Mouse (Mus musculus) cortical plate, adult 2 months (tissue): ENCODE results near the gene Socs3.

ENCODE experiments used
- CTCF ChIP-seq: fragments of 200-500 bp; IDR thresholded peaks from 2 replicates; pipeline ENCODE4 v1.5.1; 2011; ENCODE audit warnings: mild to moderate bottlenecking, control low read depth, low read length; ENCODE audit not compliant: insufficient read depth; ENCODE audit errors: extremely low read depth
- POLR2A ChIP-seq: fragments of 200-500 bp; IDR thresholded peaks from 2 replicates; pipeline ENCODE4 v1.6.1; 2011; ENCODE audit warnings: mild to moderate bottlenecking, low read length, control low read depth; ENCODE audit not compliant: insufficient read depth; ENCODE audit errors: extremely low read depth

DNA sequence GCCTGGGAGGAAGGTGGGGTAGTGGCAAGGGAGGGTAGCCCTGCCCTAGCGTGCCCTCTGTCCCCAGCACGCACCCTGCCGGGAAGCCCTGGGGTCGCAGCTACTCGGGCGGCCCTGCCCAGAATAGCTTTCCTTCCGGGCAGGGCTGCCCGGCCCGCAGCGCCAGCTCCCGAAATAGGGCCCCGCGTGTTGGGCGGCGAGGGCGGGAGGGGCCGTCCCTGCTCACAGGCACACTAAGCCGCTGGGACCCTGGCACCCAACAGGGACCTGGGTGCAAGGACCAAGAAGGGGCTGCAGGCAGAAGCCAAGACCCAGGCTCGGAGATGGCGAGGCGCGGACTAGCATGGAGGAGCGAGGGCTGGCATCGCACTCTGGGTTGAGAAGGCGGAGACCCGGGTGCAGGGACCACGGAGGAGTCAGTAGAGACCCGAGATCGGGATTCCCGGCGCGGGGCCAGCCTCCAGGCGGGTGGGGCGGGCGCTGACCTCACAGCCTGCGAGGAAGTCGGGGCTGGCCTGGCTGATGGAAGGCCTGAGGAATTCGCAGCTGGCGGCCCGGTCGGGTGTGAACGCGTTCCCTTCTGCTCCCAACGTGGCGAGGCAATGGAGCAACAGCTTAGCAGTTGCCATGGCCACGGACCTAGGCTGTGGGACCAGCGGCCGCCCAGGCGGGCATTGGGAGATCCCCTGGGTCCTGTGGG lies 20.3 kb downstream of the Socs3 start:
- TF ChIP-seq POLR2A = no peak
- TF ChIP-seq CTCF = no peak
